12 mouse cellular contexts compared by ENCODE assay signal in the genomic region with DNA sequence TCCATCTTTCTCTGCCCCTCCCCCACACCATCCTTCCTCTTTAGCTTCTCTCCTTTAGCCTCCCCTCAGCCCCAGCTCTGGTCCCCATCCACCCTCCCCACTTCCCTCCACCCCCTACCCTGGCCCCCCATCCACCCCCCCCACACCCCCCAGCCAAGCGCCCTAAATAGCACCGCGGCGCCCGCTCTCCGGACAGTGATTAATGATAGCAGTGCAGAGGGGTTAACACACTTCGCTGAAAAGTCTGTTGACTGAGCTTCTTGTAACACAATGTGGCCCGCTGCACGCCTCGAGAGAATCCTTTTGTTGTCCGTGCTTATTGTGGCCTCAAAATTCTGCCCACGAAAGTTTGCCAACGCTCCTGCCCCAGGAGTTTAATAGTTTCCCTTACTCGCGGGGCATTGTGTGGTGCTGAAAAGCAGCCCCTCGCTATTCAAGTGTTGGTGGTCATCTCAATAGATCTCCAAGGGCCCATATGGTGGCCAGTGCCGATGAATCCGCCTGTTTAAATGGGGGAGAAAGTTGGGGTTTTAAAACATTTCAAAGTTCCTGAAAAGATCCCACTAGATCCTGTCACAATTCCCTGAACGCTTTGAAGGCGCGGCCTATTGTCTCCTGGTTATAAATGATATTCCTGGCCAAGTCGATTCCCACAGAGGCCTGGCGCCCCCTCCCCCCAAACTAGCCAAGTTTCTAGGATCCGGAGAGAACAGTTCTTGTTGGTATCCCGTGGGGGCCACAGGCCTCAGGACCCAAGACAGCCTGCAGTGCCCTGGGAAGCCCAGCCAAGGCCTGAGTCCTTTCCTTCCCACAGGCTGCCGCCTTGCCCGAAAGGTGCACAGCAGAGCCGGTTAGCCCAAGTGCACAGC. TPM values are rescaled to one million over a fixed set of nuclear protein-coding genes. Genes with fewer than 3 reads are reported as not detected.
DNase-seq lines count a peak whose midpoint lies in the region; ATAC-seq and TF ChIP-seq lines count a peak whose summit lies in the region.
"Had no signal": no experiment of that assay in that cellular context is flagged by ENCODE, and none has a peak within 500 bp of the region (broad histone marks: within the 10 kb centered on the region; RNA-seq: fewer than 3 reads in every experiment).

No protein-coding gene starts in this region.

- H3K27me3 ChIP-seq in heart, embryonic 10.5 days (ENCODE audit: insufficient read depth, poor library complexity, severe bottlenecking), result peaks cover 88% of the 10 kb centered on the region
- H3K27me3 ChIP-seq in heart, adult 2 months (ENCODE audit: control insufficient read depth, insufficient read depth, low read length), result peaks cover 19% of the 10 kb centered on the region
- peaks cover 23% of the 10 kb centered on the region for H3K27me3 ChIP-seq in forebrain, postnatal 0 days (ENCODE audit: insufficient read depth, low read length)
- H3K27me3 ChIP-seq in midbrain, embryonic 15.5 days (replicated peaks), result peaks cover 82% of the 10 kb centered on the region

- no peaks in the 10 kb centered on the region for H3K9me3 ChIP-seq in heart, embryonic 10.5 days
- no peaks in the 10 kb centered on the region for H3K9me3 ChIP-seq in forebrain, postnatal 0 days (ENCODE audit: low read length)
- no peaks in the 10 kb centered on the region for H3K9me3 ChIP-seq in midbrain, embryonic 15.5 days

- TF ChIP-seq EP300 in heart, adult 2 months (IDR thresholded peaks at IDR 0.05; ENCODE audit: insufficient read depth, low read depth, low read length), result no peak

- no peak for TF ChIP-seq CTCF in heart, adult 2 months (IDR thresholded peaks at IDR 0.05)
- TF ChIP-seq CTCF in forebrain, postnatal 0 days (IDR thresholded peaks at IDR 0.05; ENCODE audit: low read depth), result no peak

- H3K4me3 ChIP-seq in heart, embryonic 10.5 days, result peak overlapping the region; percentile 52
- no peak overlapping the region for H3K4me3 ChIP-seq in heart, adult 2 months
- H3K4me3 ChIP-seq in forebrain, postnatal 0 days (ENCODE audit: low read depth, low read length), result peak overlapping the region; percentile 31
- H3K4me3 ChIP-seq in midbrain, embryonic 15.5 days, result no peak overlapping the region

- ATAC-seq in forebrain, postnatal 0 days, result 0 out of 2 replicates have a peak, but pooled peaks have one; percentile 6
- no peak; the same call in 1 of the 2 replicates for ATAC-seq in midbrain, embryonic 15.5 days (replicated peaks)

- 3% methylated on average over 28 of the region's 28 CpGs for WGBS in heart, embryonic 10.5 days
- WGBS in heart, adult 2 months, result 11% methylated on average over 28 of the region's 28 CpGs
- 4% methylated on average over 28 of the region's 28 CpGs for WGBS in forebrain, postnatal 0 days
- WGBS in midbrain, embryonic 15.5 days, result 2% methylated on average over 28 of the region's 28 CpGs

- no peak for DNase-seq in heart, embryonic 10.5 days (ENCODE audit: low spot score)
- no peak for DNase-seq in heart, adult 2 months
- DNase-seq in cerebellum, postnatal 25 days, result peak; percentile 74
- no peak for DNase-seq in forebrain, postnatal 0 days
- no peak for DNase-seq in adrenal gland, postnatal 36 days
- DNase-seq in testis, postnatal 14 days (ENCODE audit: low spot score), result no peak
- DNase-seq in adrenal gland, adult 8-10 months, result no peak
- DNase-seq: gastrocnemius, postnatal 10 days had no signal

- H3K27ac ChIP-seq in heart, embryonic 10.5 days, result no peak overlapping the region
- no peak overlapping the region for H3K27ac ChIP-seq in heart, adult 2 months
- 0 out of 2 replicates have a peak overlapping the region, but pooled peaks have one; percentile 41 for H3K27ac ChIP-seq in forebrain, postnatal 0 days (ENCODE audit: low read depth, low read length)
- H3K27ac ChIP-seq in midbrain, embryonic 15.5 days, result no peak overlapping the region

- H3K4me1 ChIP-seq in heart, embryonic 10.5 days, result peaks cover 30% of the 10 kb centered on the region
- H3K4me1 ChIP-seq in heart, adult 2 months (ENCODE audit: control insufficient read depth, insufficient read depth, low read length), result no peaks in the 10 kb centered on the region
- H3K4me1 ChIP-seq in forebrain, postnatal 0 days (ENCODE audit: insufficient read depth), result 0 out of 2 replicates have a peak, but pooled peaks cover 5% of the 10 kb centered on the region
- peaks cover 19% of the 10 kb centered on the region for H3K4me1 ChIP-seq in midbrain, embryonic 15.5 days

- TF ChIP-seq POLR2A in heart, adult 2 months (IDR thresholded peaks at IDR 0.05; ENCODE audit: insufficient read depth, low read depth, low read length), result no peak

- no peaks in the 10 kb centered on the region for H3K36me3 ChIP-seq in heart, embryonic 10.5 days
- no peaks in the 10 kb centered on the region for H3K36me3 ChIP-seq in heart, adult 2 months (ENCODE audit: control insufficient read depth, insufficient read depth, low read length)
- H3K36me3 ChIP-seq in forebrain, postnatal 0 days (ENCODE audit: insufficient read depth), result no peaks in the 10 kb centered on the region
- no peaks in the 10 kb centered on the region for H3K36me3 ChIP-seq in midbrain, embryonic 15.5 days (replicated peaks)

- H3K9ac ChIP-seq in heart, adult 2 months (ENCODE audit: low read depth, low read length), result no peak overlapping the region
- H3K9ac ChIP-seq in forebrain, postnatal 0 days, result no peak overlapping the region
- H3K9ac ChIP-seq in midbrain, embryonic 15.5 days, result no peak overlapping the region

- intact Hi-C loops in heart, adult 2 months (cut with DNase I), result loop anchor here (10.0 kb wide), 3 partner anchors 215 to 565 kb away; a partner anchor contains a TSS

- H3K79me2 ChIP-seq in heart, adult 2 months (replicated peaks; ENCODE audit: control insufficient read depth, insufficient read depth, low read length), result no peaks in the 10 kb centered on the region

- peak overlapping the region; percentile 48 for H3K4me2 ChIP-seq in forebrain, postnatal 0 days (ENCODE audit: low read depth)
- peak overlapping the region; percentile 33 for H3K4me2 ChIP-seq in midbrain, embryonic 15.5 days

RNA-seq across cellular contexts. Expression of a gene that starts 21.3 kb away (rescaled TPM):
- 0.28 and 0.54 TPM in 2 replicates for polyA plus RNA-seq in heart, embryonic 10.5 days (2016; fragmentation: Nextera tagmentation; extraction: Ambion mirVana)
- total RNA-seq in heart, adult 2 months (2021), result not detected
- polyA plus RNA-seq in heart, adult 2 months (2012; rRNA removed), result not detected in 2 replicates
- total RNA-seq in forebrain, postnatal 0 days (2014; rRNA removed), result 19.0 and 32.9 TPM in 2 replicates
- 14.6 and 19.0 TPM in 2 replicates for polyA plus RNA-seq in forebrain, postnatal 0 days (2015; fragmentation: Nextera tagmentation; extraction: Ambion mirVana)
- 22.5 and 23.3 TPM in 2 replicates for polyA plus RNA-seq in midbrain, embryonic 15.5 days (2015; fragmentation: Nextera tagmentation; extraction: Ambion mirVana)
- not detected for total RNA-seq in adrenal gland, postnatal 36 days (2021)
- total RNA-seq in adrenal gland, adult 8-10 months (2022), result not detected
- total RNA-seq: adrenal gland, adult 18-20 months; gastrocnemius, postnatal 10 days; megakaryocyte progenitor cell, adult 5-6 weeks had no signal
- polyA plus RNA-seq: urinary bladder, adult 2 months had no signal

Comparison
In these comparisons a context has a peak if more than half of its experiments do, and no peak if none do; other contexts are left out.
1. H3K4me3 ChIP-seq: peak in heart, embryonic 10.5 days (single experiment) and forebrain, postnatal 0 days (single experiment); none in heart, adult 2 months (single experiment) and midbrain, embryonic 15.5 days (single experiment).
2. DNase-seq: peak in cerebellum, postnatal 25 days (2 of 2); none in heart, embryonic 10.5 days (single experiment), heart, adult 2 months (0 of 2), forebrain, postnatal 0 days (single experiment), adrenal gland, postnatal 36 days (0 of 2), testis, postnatal 14 days (single experiment) and adrenal gland, adult 8-10 months (single experiment).
3. RNA of a gene that starts 21.3 kb away (total RNA-seq): 19.0 to 32.9 TPM in forebrain, postnatal 0 days; not detected in heart, adult 2 months, not detected in adrenal gland, postnatal 36 days and not detected in adrenal gland, adult 8-10 months; every median in the first group is over 10 times any median in the second.